Mouse (Mus musculus) testis, postnatal 10 days (tissue): ENCODE measurements at regions not wholly inside any gene's neighbourhood (a gene's known extent, or its start where the extent isn't known, plus 50 kb on each side); places are given as distances from the start of the nearest gene placed in this dataset.

Experiments
- DNase-seq: peaks from one replicate; pipeline ENCODE4 v3.0.0; 2021; ENCODE audit warnings: low spot score

DNA sequence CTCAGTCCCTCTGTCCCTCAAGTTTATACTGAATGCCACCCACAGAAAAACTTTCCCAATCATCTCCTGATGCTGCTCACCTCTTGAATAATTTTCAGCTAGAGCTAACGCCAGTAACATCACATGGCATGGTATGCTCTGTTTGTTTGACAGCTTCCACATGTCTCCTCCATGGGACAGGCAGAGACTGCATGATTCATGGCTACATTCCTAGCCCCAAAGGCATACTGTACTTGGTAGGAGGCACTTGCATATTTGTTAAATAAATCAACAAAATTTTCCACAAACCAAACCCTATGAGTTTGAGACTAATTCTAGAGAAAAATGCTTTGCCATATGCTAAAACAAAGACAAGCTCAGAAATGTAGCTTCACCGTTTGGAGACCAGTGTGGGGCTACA lies 304.9 kb downstream of the Rfpl4b start:
- no peak for DNase-seq
